Mouse (Mus musculus) T-helper 17 cell (primary cell): ENCODE data around the gene Cep164.

Experiments
- in situ Hi-C, 2 experiments: fragments of 300-600 bp; cut with MboI, MseI; formaldehyde crosslinking; loops; 1 replicate in 1 of 2; 2 replicates in 1 of 2; pipeline ENCODE4 v1.15.1; 2025; ENCODE audit warnings: high pct_unique_total_duplicates in 2 of 2

Cep164 gene

DNA sequence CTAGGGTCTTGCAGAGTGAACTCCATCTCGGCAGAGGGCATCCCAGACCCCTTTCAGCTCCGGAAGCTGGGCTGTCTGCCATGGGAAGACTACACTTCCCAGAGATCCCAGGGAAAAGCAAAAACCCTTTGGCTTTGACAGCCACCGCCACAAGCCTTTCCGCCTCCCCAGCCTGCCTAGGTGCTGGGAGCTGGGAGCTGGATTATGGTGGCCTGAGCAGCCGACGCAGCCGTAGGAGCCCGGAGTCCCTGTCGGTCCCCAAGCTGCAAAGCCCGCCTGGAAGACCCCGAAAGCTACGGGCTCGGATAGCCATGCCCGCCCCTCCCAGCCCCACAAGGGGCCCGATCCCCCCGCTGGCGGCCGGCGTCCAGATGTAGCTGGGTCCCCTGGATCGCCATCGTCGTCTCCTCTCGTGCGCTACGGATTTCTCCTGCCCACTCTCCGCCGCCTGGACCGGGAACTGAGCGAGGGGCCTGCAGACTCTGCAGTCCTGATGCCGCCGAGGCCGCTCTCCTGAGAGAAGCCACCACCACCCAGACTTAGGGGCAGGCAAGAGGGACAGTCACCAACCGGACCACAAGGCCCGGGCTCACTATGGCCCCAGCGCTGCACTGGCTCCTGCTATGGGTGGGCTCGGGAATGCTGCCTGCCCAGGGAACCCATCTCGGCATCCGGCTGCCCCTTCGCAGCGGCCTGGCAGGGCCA, 10.1 kb upstream of the Cep164 start, which contains the start of gene Bace1:
Gene Bace1 (plus strand): TSS at position 147 of the 705 bp plus-strand sequence.
- in situ Hi-C loops, result no loop called here

- in situ Hi-C loops, result no loop called here
Observed at GRCm38 (mm10) chr9:45838069-45838433, 9.6 kb upstream of the Cep164 start.

DNA sequence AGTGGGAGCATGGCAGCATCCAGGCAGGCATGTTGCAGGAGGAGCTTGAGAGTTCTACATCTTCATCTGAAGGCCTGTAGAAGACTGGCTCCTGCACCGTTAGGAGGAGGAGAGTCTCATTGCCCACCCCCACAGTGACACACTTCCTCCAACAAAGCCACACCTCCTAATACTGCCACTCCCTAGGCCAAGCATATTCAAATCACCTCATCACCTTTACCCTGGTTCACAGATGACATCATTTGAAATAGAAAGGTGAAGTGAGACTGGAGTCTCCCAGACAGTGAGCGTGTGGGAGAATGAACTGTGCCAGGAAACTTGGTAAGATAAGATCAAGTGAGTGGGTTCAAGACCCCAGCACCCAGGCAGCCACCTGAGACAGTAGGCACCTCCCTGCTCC, 5.0 kb upstream of the Cep164 start:
- in situ Hi-C loops, result no loop called here

GRCm38 (mm10) chr9:45832898-45833297, 4.4 kb upstream of the Cep164 start:
- in situ Hi-C loops, result no loop called here

DNA sequence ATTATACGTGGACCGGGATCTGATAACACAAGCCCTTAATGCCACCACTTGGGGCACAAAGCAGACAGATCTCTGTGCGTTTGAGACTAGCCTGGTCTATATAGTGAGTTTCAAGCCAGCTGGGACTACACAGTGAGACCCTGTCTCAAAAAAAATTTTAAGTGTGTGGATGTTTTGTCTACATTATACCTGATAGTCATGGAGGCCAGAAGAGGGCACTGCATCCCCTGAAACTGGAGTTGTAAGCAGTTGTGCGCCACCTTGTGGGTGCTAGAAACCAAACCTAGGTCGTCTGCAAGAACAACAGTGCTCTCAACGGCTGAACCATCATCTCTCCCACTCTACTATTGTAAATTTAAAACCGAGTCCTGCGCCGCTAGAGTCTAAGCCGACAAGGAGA, 616 bp upstream of the Cep164 start:
- in situ Hi-C loops, result no loop called here

DNA sequence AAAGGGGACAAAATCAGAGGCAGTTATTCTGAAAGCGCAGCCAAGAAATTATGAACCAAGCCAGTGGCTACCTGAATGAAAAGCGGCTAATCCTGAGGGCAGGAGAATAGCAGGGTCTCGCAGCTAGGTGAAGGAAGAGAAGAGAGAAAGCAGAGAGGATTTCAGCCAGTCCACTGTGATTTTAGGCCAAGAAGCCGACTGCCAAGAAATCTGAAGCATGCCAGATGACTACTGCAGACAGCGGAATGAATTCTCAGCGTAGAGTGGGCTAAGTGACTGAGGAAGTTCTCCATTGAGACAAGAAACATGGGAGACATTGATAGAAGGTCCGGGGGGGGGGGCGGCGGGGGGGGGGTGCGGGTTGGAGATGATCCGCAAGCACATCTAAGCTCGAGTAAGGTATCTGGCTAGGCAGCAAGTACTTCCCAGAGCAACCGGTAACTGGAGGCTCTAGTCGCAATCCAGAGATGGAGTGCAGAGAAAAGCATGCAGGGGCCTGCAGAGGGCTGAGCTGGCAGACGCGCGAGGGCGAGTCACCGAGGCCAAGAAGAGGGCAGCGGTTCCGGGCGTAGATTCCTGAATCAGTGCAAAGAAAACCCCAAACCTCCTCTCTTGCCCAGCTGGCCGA, 714 bp downstream of the Cep164 start:
- in situ Hi-C loops, result no loop called here

GRCm38 (mm10) chr9:45818406-45819011, 10.0 kb downstream of the Cep164 start:
- in situ Hi-C loops, result no loop called here

GRCm38 (mm10) chr9:45815525-45815924, 13.0 kb downstream of the Cep164 start:
- in situ Hi-C loops, result no loop called here

DNA sequence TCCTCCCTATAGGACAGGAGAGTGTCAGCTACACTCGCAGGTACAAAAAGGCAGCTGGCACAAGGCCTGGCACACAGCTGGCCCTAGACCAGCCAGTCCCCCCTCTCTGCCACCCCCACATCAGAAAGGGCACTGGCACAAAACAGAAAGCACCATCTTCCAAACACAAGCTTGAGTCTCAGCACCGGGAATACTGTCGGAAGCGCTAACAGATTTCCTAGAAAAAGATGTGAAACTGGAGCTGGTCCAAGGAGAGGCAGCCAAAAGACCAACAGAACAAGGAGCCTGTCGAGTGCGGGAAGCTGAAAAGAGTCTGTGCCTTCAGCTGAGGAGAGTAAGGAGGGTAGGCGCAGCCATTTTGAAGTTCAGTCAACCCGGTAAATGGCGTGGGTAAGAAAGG, 13.4 kb downstream of the Cep164 start:
- in situ Hi-C loops, result no loop called here

GRCm38 (mm10) chr9:45811946-45812345, 16.5 kb downstream of the Cep164 start:
- in situ Hi-C loops, result no loop called here

DNA sequence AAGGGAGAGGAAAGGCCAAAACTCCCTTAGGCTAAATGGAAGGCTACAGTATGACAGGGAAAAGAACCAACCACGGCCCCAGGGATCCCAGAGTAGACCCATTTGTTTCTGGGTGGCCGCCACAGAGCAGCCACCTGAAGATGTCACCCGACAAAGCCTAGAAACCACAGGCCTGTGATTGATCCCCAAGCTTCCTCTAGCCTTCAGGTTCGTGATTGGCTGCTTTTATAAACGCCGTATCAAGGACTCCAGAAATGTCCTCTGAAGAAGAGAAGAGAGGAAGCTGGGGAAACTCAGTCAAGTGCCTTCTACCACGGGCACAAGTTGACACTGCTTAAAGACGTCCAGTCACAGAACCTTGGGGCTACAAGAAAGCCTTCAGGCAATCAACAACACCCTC, 20.7 kb downstream of the Cep164 start:
- in situ Hi-C loops, result no loop called here

DNA sequence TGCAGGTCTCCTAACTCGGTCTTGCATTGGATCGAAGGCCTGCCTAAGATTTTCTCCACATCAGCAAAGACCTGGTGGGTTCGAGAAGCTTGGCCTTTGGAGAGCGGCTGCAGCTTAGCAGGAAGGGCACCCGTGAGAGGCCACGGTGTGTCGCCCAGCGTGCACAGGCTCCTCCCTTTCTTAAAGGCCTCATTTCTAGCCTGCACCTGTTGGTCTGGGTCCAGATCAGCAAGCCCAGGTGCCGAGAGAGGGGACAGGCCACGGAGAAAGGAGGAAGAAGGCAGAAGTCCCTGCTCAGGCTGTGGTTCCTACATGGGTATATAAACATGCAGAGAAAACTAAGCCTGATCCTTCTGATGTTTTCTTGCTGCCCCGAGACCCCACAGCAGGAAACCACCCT, 21.2 kb downstream of the Cep164 start:
- in situ Hi-C loops, result no loop called here

DNA sequence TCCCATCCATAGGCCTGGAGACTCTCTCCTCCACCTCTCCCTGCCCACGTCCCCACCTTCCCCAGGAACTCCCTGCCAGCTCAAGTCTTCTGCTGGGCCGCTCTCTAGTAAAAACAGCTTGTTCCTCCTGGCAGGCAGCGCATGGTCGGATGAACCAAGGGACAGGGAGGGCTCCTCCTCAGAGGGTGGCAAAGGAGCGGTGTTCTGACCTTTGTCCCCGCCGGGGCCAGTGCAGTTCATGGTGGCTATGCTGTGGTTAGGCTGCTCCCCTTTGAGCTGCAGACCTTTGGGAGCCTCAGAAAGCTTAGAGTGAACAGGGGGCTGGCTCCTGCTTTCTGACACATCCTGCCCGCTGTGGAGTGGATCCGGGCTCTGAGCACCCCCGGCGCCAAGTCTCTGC, 21.6 kb downstream of the Cep164 start:
- in situ Hi-C loops, result no loop called here

GRCm38 (mm10) chr9:45803070-45803774, 25.3 kb downstream of the Cep164 start:
- in situ Hi-C loops, result no loop called here

DNA sequence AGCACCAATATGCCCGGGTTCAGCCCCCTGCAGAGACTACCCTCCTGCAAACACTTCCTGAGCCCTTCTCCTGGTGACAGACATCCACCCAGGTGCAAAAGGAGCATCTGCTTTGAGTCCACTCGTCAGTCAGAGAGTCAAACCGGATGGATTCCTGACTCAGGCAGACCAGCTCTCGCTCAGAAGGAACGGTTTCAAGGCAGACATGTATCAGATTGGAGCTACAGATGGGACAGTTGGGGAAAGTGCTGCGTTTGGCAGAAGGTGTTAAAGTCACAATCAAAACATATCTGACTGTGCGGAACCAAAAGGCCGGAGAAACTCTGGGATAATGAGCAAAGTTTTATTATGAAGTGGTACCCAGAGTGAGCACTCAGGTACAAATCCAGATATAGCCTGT, 29.1 kb downstream of the Cep164 start:
- in situ Hi-C loops, result no loop called here

DNA sequence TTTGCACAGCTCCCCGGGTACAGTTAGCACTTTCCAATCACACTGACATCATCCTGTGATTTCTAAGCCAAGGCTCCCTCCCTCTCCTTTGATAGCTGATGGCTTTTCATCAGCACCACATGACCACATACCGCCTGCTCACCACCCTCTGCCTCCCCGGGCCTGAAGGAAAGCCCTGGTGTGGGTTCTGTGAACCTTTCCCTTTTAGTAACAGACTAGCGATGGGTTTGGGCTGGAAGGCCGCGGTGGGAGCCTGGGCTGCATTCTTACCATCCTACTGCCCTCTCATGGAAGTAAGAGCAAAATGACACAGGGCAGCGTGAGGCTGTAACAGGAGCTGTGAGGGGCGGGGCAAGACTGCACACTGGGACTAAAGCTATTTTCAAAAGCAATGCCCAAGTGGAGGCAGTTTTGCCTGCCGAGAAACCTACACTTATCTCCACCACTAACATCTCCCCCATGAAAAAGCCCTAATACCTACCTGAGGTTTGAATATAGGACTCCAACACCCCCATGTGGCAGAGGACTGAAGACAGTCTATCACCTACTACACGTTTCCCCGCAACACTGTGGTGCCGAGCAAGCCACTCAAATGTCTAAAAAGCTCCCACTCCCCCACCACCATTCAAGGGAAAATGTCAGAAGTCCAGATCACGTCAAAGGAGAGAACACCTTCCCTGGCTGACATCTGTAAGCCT, 29.9 kb downstream of the Cep164 start:
- in situ Hi-C loops, result no loop called here

GRCm38 (mm10) chr9:45797271-45797670, 31.2 kb downstream of the Cep164 start:
- in situ Hi-C loops, result no loop called here

DNA sequence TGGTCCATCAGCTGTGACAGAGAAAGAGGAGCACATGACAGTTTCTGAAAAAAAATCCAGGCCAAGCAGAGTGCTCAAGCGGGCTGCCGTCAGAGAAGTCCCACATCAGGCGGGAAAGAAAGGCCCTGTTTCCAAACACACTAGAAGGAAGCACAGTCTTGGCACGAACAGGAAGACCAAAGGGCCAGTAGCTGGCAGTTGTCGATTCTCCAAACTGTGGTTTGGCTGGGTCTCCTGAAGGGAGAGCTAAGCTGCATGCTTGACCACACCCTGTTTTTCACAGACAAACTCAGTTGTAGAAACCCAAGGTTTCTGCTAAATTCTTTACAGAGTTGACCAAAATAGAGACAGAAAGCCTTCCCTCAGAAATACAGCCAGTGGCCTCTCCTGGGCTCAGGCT, 32.8 kb downstream of the Cep164 start:
- in situ Hi-C loops, result no loop called here

- in situ Hi-C loops, result no loop called here
Observed at GRCm38 (mm10) chr9:45793697-45794096, 34.8 kb downstream of the Cep164 start.

GRCm38 (mm10) chr9:45792235-45792634, 36.3 kb downstream of the Cep164 start:
- in situ Hi-C loops, result no loop called here

GRCm38 (mm10) chr9:45791456-45792142, 36.9 kb downstream of the Cep164 start:
- in situ Hi-C loops, result no loop called here
